Mouse (Mus musculus) myocyte (in vitro differentiated cells): Measurements from ENCODE around the gene Slc4a1.

Experiments
- POLR2A ChIP-seq: IDR thresholded peaks from one replicate; pipeline ENCODE4 v1.6.1; 2011; ENCODE audit warnings: low read depth, mild to moderate bottlenecking, control low read depth, moderate library complexity; ENCODE audit not compliant: insufficient read length
- POLR2AphosphoS2 ChIP-seq: IDR thresholded peaks from one replicate; pipeline ENCODE4 v1.6.1; 2011; ENCODE audit warnings: low read depth, control low read depth; ENCODE audit not compliant: insufficient read length
- USF1 ChIP-seq: IDR thresholded peaks from one replicate; pipeline ENCODE4 v1.6.1; 2011; ENCODE audit warnings: low read depth, mild to moderate bottlenecking, control low read depth, moderate library complexity

DNA sequence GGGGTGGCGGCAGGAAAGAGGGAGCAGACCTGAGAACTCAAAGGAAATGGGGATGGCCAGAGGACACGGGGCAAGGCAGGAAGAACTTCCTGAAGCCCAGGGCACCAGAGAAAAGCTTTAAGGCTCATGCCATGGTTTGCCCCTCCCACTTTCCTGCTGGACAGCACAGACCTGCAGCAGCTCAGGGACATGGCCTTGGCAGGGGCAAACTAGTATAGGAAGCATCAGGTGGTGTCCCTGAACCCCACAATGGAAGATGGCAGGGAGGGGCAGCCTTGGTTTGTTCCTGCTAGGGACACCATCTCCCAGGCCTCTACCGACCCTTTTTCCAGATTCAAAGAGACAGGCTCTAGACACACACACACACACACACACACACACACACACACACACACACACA is 60.6 kb downstream of the Slc4a1 start:
- TF ChIP-seq USF1, result no peak
- TF ChIP-seq POLR2A, result no peak
- TF ChIP-seq POLR2AphosphoS2, result peak; percentile 67
